Mouse (Mus musculus) brain, embryonic 14.5 days (tissue): ENCODE results near the gene Dnajb13. TPM values are rescaled to one million over a fixed set of nuclear protein-coding genes. Genes with fewer than 3 reads are reported as not detected.

Experiments used
- DNase-seq: peaks from one replicate; pipeline ENCODE4 v3.0.0-alpha.2; 2011; ENCODE audit warnings: low read depth
- CTCF ChIP-seq: fragments of 200-500 bp; IDR thresholded peaks from 2 replicates; pipeline ENCODE4 v1.5.1; 2012; ENCODE audit warnings: inconsistent platforms, mild to moderate bottlenecking, moderate library complexity, borderline replicate concordance; ENCODE audit not compliant: insufficient read depth, insufficient read length; ENCODE audit errors: extremely low read depth
- POLR2A ChIP-seq: fragments of 200-500 bp; IDR thresholded peaks from 2 replicates; pipeline ENCODE4 v1.6.1; 2012; ENCODE audit warnings: mild to moderate bottlenecking, inconsistent platforms, borderline replicate concordance; ENCODE audit not compliant: poor library complexity, insufficient read depth, insufficient read length, severe bottlenecking; ENCODE audit errors: extremely low read depth
- polyA plus RNA-seq: library from polyadenylated mRNA; depleted of rRNA; stranded (reverse); fragments of >200 nt; gene quantifications from 2 replicates; pipeline ENCODE4 v1.2.3, GENCODE M21; 2012; rRNA removed

Dnajb13 gene
- polyA plus RNA-seq, 1 experiment: 7.0 TPM

GRCm38 (mm10) chr7:100464248-100464647 lies 50.5 kb downstream of the Dnajb13 start:
- no peak for DNase-seq
- no peak for TF ChIP-seq POLR2A
- TF ChIP-seq CTCF: no peak

- TF ChIP-seq POLR2A (no peak), CTCF (no peak)
- no peak for DNase-seq
These were observed 51.0 kb downstream of the Dnajb13 start for GRCm38 (mm10) chr7:100463757-100464156.

GRCm38 (mm10) chr7:100463194-100463593 lies 51.6 kb downstream of the Dnajb13 start:
- no peak for DNase-seq
- TF ChIP-seq CTCF (no peak), POLR2A (no peak)

GRCm38 (mm10) chr7:100461621-100462151 lies 53.1 kb downstream of the Dnajb13 start:
- TF ChIP-seq CTCF (no peak), POLR2A (no peak)
- no peak for DNase-seq

GRCm38 (mm10) chr7:100459862-100460261 lies 54.9 kb downstream of the Dnajb13 start:
- no peak for DNase-seq
- TF ChIP-seq CTCF (no peak), POLR2A (no peak)

- TF ChIP-seq CTCF: no peak
- no peak for TF ChIP-seq POLR2A
These were observed 56.6 kb downstream of the Dnajb13 start for GRCm38 (mm10) chr7:100458153-100458552.

More at GRCm38 (mm10) chr7:100458153-100458552, 56.6 kb downstream of the Dnajb13 start:
- no peak for DNase-seq

Other genes starting within 250 kb of the Dnajb13 start
- 7.8 and 22.0 TPM in 2 replicates for gene P4ha3, start 229.4 kb downstream of the Dnajb13 start, polyA plus RNA-seq
- gene C2cd3, start 142.7 kb downstream of the Dnajb13 start, polyA plus RNA-seq: 38.3 and 40.3 TPM in 2 replicates
- gene Ppme1, start 142.7 kb downstream of the Dnajb13 start, polyA plus RNA-seq: 184 and 224 TPM in 2 replicates
- 0.03 TPM in 1 of 2 replicates, not detected in the other for gene Ucp3, start 42.0 kb downstream of the Dnajb13 start, polyA plus RNA-seq
- 44.7 and 53.9 TPM in 2 replicates for gene Ucp2, start 21.6 kb downstream of the Dnajb13 start, polyA plus RNA-seq
- 14.1 and 15.3 TPM in 2 replicates for gene Coa4, start 22.1 kb upstream of the Dnajb13 start, polyA plus RNA-seq
- gene Rab6a, start 92.5 kb upstream of the Dnajb13 start, polyA plus RNA-seq: 137 and 166 TPM in 2 replicates
- 36.9 and 41.1 TPM in 2 replicates for gene Mrpl48, start 93.3 kb upstream of the Dnajb13 start, polyA plus RNA-seq
- gene Plekhb1, start 147.5 kb upstream of the Dnajb13 start, polyA plus RNA-seq: 7.0 and 9.7 TPM in 2 replicates
- 150 and 158 TPM in 2 replicates for gene Fam168a, start 191.7 kb upstream of the Dnajb13 start, polyA plus RNA-seq